Mouse (Mus musculus): ENCODE data around the gene Lbr. TPM values are rescaled to one million over a fixed set of nuclear protein-coding genes. Genes with fewer than 3 reads are reported as not detected.

Lbr gene
- total and polyA plus RNA-seq, 2 experiments from 2014 or later, result 29.7 to 71.9 TPM

- no peak for ATAC-seq (ENCODE audit: insufficient read depth, low read depth)
- Histone ChIP-seq H3K27ac (ENCODE audit: low read depth) (no peak overlapping the region), H3K9me3 (replicated peaks; ENCODE audit: control insufficient read depth, low read length) (no peaks in the 10 kb centered on the region), H3K27me3 (ENCODE audit: control insufficient read depth, insufficient read depth, low read length) (no peaks in the 10 kb centered on the region), H3K4me2 (ENCODE audit: low read depth, low read length) (no peak overlapping the region), H3K4me1 (ENCODE audit: control insufficient read depth, insufficient read depth) (0 out of 2 replicates have a peak, but pooled peaks cover 7% of the 10 kb centered on the region), H3K4me3 (ENCODE audit: low read depth, low read length) (no peak overlapping the region), H3K36me3 (replicated peaks; ENCODE audit: control insufficient read depth, insufficient read depth, low read length) (no peaks in the 10 kb centered on the region), H3K9ac (replicated peaks; ENCODE audit: low read depth, low read length) (no peak overlapping the region)
- no peak for DNase-seq (ENCODE audit: low spot score)
- no peak for TF ChIP-seq CTCF (IDR thresholded peaks at IDR 0.05; ENCODE audit: low read depth)
- TF ChIP-seq EP300 (IDR thresholded peaks at IDR 0.05; ENCODE audit: low read depth), result no peak
- 62% methylated on average over 5 of the region's 5 CpGs for WGBS
Observed at GRCm38 (mm10) chr1:181878436-181878835, 35.6 kb upstream of the Lbr start.

DNA sequence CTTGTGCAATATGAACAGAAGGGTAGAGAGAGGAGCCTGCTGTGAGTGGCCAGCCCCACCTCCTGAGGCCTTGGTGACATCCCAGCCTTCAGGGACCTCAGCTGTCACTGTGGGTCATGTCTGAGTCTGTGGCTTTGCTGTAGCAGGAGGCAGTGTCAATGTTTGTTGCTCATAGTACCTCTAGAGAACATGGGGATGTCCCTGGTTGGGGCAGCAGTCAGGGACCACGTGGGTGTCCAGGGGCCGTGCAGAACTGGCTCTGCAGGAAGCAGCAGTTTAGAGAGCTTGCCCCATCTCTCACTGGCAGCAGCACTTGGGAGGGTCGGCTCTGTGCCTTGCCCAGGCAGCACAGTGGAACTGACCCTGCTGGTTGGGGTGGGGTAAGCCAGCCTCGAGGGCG lies 34.2 kb upstream of the Lbr start:
- TF ChIP-seq CTCF (IDR thresholded peaks at IDR 0.05; ENCODE audit: low read depth) (no peak), EP300 (IDR thresholded peaks at IDR 0.05; ENCODE audit: low read depth) (no peak)
- H3K9me3 ChIP-seq (replicated peaks; ENCODE audit: control insufficient read depth, low read length), result no peaks in the 10 kb centered on the region
- H3K4me2 ChIP-seq (ENCODE audit: low read depth, low read length), result no peak overlapping the region
- 0 out of 2 replicates have a peak, but pooled peaks cover 7% of the 10 kb centered on the region for H3K4me1 ChIP-seq (ENCODE audit: control insufficient read depth, insufficient read depth)
- H3K36me3 ChIP-seq (replicated peaks; ENCODE audit: control insufficient read depth, insufficient read depth, low read length), result no peaks in the 10 kb centered on the region
- no peak for ATAC-seq (ENCODE audit: insufficient read depth, low read depth)
- H3K27me3 ChIP-seq (ENCODE audit: control insufficient read depth, insufficient read depth, low read length), result no peaks in the 10 kb centered on the region
- DNase-seq (ENCODE audit: low spot score), result no peak
- WGBS, result 52% methylated on average over 5 of the region's 5 CpGs
- no peak overlapping the region for H3K9ac ChIP-seq (replicated peaks; ENCODE audit: low read depth, low read length)
- H3K27ac ChIP-seq (ENCODE audit: low read depth), result no peak overlapping the region
- H3K4me3 ChIP-seq (ENCODE audit: low read depth, low read length), result no peak overlapping the region

GRCm38 (mm10) chr1:181876656-181877055 lies 33.8 kb upstream of the Lbr start:
- ATAC-seq (ENCODE audit: insufficient read depth, low read depth) (no peak), DNase-seq (ENCODE audit: low spot score) (no peak)
- no peak overlapping the region for H3K9ac ChIP-seq (replicated peaks; ENCODE audit: low read depth, low read length)
- no peak for TF ChIP-seq EP300 (IDR thresholded peaks at IDR 0.05; ENCODE audit: low read depth)
- TF ChIP-seq CTCF (IDR thresholded peaks at IDR 0.05; ENCODE audit: low read depth), result no peak
- H3K4me1 ChIP-seq (ENCODE audit: control insufficient read depth, insufficient read depth), result 0 out of 2 replicates have a peak, but pooled peaks cover 4% of the 10 kb centered on the region
- 71% methylated on average over 3 of the region's 3 CpGs for WGBS
- no peaks in the 10 kb centered on the region for H3K9me3 ChIP-seq (replicated peaks; ENCODE audit: control insufficient read depth, low read length)
- H3K27ac ChIP-seq (ENCODE audit: low read depth), result no peak overlapping the region
- no peak overlapping the region for H3K4me2 ChIP-seq (ENCODE audit: low read depth, low read length)
- H3K36me3 ChIP-seq (replicated peaks; ENCODE audit: control insufficient read depth, insufficient read depth, low read length), result no peaks in the 10 kb centered on the region
- no peak overlapping the region for H3K4me3 ChIP-seq (ENCODE audit: low read depth, low read length)
- H3K27me3 ChIP-seq (ENCODE audit: control insufficient read depth, insufficient read depth, low read length), result no peaks in the 10 kb centered on the region

- no peak overlapping the region for H3K4me2 ChIP-seq (ENCODE audit: low read depth, low read length)
- H3K36me3 ChIP-seq (replicated peaks; ENCODE audit: control insufficient read depth, insufficient read depth, low read length), result no peaks in the 10 kb centered on the region
- H3K27ac ChIP-seq (ENCODE audit: low read depth), result no peak overlapping the region; the same call in 1 of the 2 replicates
- H3K4me3 ChIP-seq (ENCODE audit: low read depth, low read length), result no peak overlapping the region
- no peaks in the 10 kb centered on the region for H3K9me3 ChIP-seq (replicated peaks; ENCODE audit: control insufficient read depth, low read length)
- H3K9ac ChIP-seq (replicated peaks; ENCODE audit: low read depth, low read length), result no peak overlapping the region
- WGBS, result 48% methylated on average over 9 of the region's 9 CpGs
- DNase-seq (ENCODE audit: low spot score) (no peak), ATAC-seq (ENCODE audit: insufficient read depth, low read depth) (no peak)
- TF ChIP-seq EP300 (IDR thresholded peaks at IDR 0.05; ENCODE audit: low read depth) (no peak), CTCF (IDR thresholded peaks at IDR 0.05; ENCODE audit: low read depth) (no peak)
- no peaks in the 10 kb centered on the region for H3K4me1 ChIP-seq (ENCODE audit: control insufficient read depth, insufficient read depth)
- H3K27me3 ChIP-seq (ENCODE audit: control insufficient read depth, insufficient read depth, low read length), result no peaks in the 10 kb centered on the region
Observed at GRCm38 (mm10) chr1:181873086-181873920, 30.5 kb upstream of the Lbr start.

DNA sequence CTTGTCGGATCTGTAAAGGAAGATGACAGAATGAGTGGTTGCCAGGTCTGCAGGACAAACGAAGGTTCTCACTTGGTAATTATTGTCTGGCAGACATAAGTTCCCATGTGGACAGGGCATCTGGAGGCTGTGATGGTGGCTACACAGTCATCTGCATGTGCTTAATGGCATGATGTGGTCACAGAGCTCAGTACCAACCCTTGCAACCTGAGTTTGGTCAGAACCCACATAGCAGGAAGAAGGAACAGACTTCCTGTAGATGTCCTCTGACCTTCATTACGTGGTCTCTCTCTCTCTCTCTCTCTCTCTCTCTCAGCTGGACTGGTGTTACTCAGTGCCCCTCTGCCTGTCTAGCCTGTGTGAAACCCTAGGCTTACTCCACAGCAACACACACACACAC lies 29.8 kb upstream of the Lbr start:
- TF ChIP-seq CTCF (IDR thresholded peaks at IDR 0.05; ENCODE audit: low read depth), result no peak
- TF ChIP-seq EP300 (IDR thresholded peaks at IDR 0.05; ENCODE audit: low read depth), result no peak
- no peak for DNase-seq (ENCODE audit: low spot score)
- H3K9me3 ChIP-seq (replicated peaks; ENCODE audit: control insufficient read depth, low read length), result no peaks in the 10 kb centered on the region
- ATAC-seq (ENCODE audit: insufficient read depth, low read depth), result no peak
- no peaks in the 10 kb centered on the region for H3K27me3 ChIP-seq (ENCODE audit: control insufficient read depth, insufficient read depth, low read length)
- no peak overlapping the region for H3K4me2 ChIP-seq (ENCODE audit: low read depth, low read length)
- no peak overlapping the region; the same call in 1 of the 2 replicates for H3K27ac ChIP-seq (ENCODE audit: low read depth)
- no peaks in the 10 kb centered on the region for H3K36me3 ChIP-seq (replicated peaks; ENCODE audit: control insufficient read depth, insufficient read depth, low read length)
- no peak overlapping the region for H3K4me3 ChIP-seq (ENCODE audit: low read depth, low read length)
- no peaks in the 10 kb centered on the region for H3K4me1 ChIP-seq (ENCODE audit: control insufficient read depth, insufficient read depth)
- no peak overlapping the region for H3K9ac ChIP-seq (replicated peaks; ENCODE audit: low read depth, low read length)
- 46% methylated on average over 3 of the region's 3 CpGs for WGBS
